Mouse (Mus musculus) ES-Bruce4 (cell line): ENCODE results near the gene Hormad2.

Source experiments
- CTCF ChIP-seq: IDR thresholded peaks from one replicate; pipeline ENCODE4 v1.8.1; 2011; ENCODE audit warnings: low read depth, low read length
- EP300 ChIP-seq: IDR thresholded peaks from 2 replicates; pipeline ENCODE4 v1.6.1; 2011; ENCODE audit warnings: low read depth, low read length; ENCODE audit not compliant: insufficient read depth
- POLR2A ChIP-seq: IDR thresholded peaks from one replicate; pipeline ENCODE4 v1.8.1; 2011; ENCODE audit warnings: low read length; ENCODE audit not compliant: insufficient read depth

GRCm38 (mm10) chr11:4484541-4484940 is 43.6 kb upstream of the Hormad2 start:
- no peak for TF ChIP-seq CTCF
- no peak for TF ChIP-seq POLR2A
- no peak for TF ChIP-seq EP300
